Mouse (Mus musculus): ENCODE measurements around the gene Snap25. TPM values are rescaled to one million over a fixed set of nuclear protein-coding genes. Genes with fewer than 3 reads are reported as not detected.

The Snap25 gene
- polyA plus RNA-seq, 1 experiment from 2014 or later: 0.31 TPM

DNA sequence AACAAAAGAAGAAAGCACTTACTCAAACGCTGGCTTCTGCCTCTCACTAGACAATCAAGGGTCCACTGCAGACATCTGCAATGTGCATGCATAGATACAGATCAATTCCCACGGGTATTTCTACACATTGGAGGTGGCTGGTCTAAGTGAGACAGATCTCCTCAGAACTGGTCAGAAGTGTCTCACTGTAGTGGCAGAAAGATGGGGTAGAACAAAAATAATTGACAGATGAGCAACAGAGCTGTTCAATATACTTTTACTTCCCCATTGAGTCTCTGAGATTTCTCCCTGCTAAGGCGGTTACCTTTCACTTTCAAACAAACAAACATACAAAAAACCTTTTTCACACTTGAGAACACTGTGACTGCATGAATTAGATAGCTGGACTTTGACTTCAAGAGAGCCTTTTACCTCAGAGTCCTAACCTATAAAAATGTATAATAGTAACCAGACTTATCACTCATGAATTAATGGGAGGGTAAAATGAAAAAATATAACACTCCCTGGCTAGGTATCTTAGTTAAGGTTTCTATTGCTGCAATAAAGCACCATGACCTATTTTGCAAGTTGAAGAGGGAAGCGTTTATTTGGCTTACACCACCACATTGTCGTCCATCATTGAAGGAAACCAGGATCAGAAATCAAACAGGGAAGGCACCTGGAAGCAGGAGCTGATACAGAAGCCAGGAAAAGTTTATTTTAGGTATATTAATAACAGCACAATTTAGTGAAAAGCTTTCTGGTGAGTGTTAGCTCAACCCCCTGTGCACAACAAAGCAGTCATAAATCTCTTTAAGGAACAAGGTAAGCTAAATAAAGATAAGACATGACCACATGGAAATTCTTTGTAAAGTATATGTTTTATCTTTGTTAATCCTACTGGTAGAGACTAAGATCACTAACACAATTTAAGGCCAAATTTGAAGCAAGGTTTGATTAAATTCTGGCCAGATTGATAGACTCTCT, 110.8 kb downstream of the Snap25 start:
- H3K4me3 ChIP-seq (replicated peaks): no peak overlapping the region
- no peak overlapping the region for H3K27ac ChIP-seq
- H3K36me3 ChIP-seq: no peaks in the 10 kb centered on the region
- H3K27me3 ChIP-seq: no peaks in the 10 kb centered on the region
- no peaks in the 10 kb centered on the region for H3K4me1 ChIP-seq (replicated peaks)
- no peak for ATAC-seq (ENCODE audit: insufficient number of reproducible peaks, insufficient read depth, low FRiP score, low TSS enrichment, low read depth)
- no peak overlapping the region for H3K9ac ChIP-seq (replicated peaks)
- no peak overlapping the region for H3K4me2 ChIP-seq
- no peaks in the 10 kb centered on the region for H3K9me3 ChIP-seq
- 62% methylated on average over 5 of the region's 5 CpGs for WGBS

DNA sequence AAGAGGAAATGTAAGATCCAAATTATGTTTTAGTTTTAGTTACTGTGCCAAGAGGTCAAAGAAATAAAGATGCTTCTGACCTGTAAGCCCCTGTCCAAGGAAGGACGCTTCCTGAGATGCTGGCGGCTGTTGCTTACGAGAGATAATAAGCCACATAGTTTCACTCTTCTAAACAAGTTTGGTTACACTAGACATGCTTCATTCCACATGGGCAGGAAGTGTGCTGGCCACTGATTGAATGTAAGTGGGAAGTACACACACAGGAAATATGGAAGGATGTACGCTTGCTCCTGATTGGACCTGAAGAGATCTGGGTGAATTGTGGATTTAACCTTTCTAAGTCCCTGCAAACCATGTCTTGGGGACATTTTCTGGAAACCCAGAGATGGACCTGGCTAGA, 114.4 kb downstream of the Snap25 start:
- WGBS: 78% methylated on average over 4 of the region's 4 CpGs
- H3K36me3 ChIP-seq: no peaks in the 10 kb centered on the region
- H3K9ac ChIP-seq (replicated peaks): no peak overlapping the region
- no peaks in the 10 kb centered on the region for H3K27me3 ChIP-seq
- no peak overlapping the region for H3K4me3 ChIP-seq (replicated peaks)
- H3K27ac ChIP-seq: no peak overlapping the region
- H3K9me3 ChIP-seq: no peaks in the 10 kb centered on the region
- H3K4me2 ChIP-seq: no peak overlapping the region
- no peak for ATAC-seq (ENCODE audit: insufficient number of reproducible peaks, insufficient read depth, low FRiP score, low TSS enrichment, low read depth)
- H3K4me1 ChIP-seq (replicated peaks): no peaks in the 10 kb centered on the region

Other genes with a start within 250 kb of the Snap25 start
- 0.50 and 0.56 TPM in 2 replicates for gene Ankef1, start 211.5 kb upstream of the Snap25 start, polyA plus RNA-seq (2016; fragmentation: Nextera tagmentation; extraction: Ambion mirVana)
- 26.8 and 28.0 TPM in 2 replicates for gene AL731706.2, start 172.2 kb downstream of the Snap25 start, polyA plus RNA-seq (2016; fragmentation: Nextera tagmentation; extraction: Ambion mirVana)
- gene Slx4ip, start 177.8 kb downstream of the Snap25 start, polyA plus RNA-seq (2016; fragmentation: Nextera tagmentation; extraction: Ambion mirVana): 8.8 and 9.0 TPM in 2 replicates
- gene AL731706.1, start 177.9 kb downstream of the Snap25 start, polyA plus RNA-seq (2016; fragmentation: Nextera tagmentation; extraction: Ambion mirVana): 26.7 and 28.2 TPM in 2 replicates
- gene Mkks, start 177.9 kb downstream of the Snap25 start, polyA plus RNA-seq (2016; fragmentation: Nextera tagmentation; extraction: Ambion mirVana): 12.0 and 13.1 TPM in 2 replicates